Mouse (Mus musculus) embryonic fibroblast, embryonic 13.5 days (primary cell): ENCODE results near the gene Zfp507.

Source experiments
- CTCF ChIP-seq: IDR thresholded peaks from 2 replicates; pipeline ENCODE4 v1.5.1; 2011; ENCODE audit warnings: mild to moderate bottlenecking, control low read depth, low read length, moderate library complexity, borderline replicate concordance; ENCODE audit not compliant: insufficient read depth
- POLR2A ChIP-seq: IDR thresholded peaks from 2 replicates; pipeline ENCODE4 v1.6.1; 2011; ENCODE audit warnings: low read depth, mild to moderate bottlenecking, control low read depth, low read length, moderate library complexity

GRCm38 (mm10) chr7:35761801-35762200 is 41.0 kb downstream of the Zfp507 start:
- no peak for TF ChIP-seq CTCF
- TF ChIP-seq POLR2A = no peak
